Mouse (Mus musculus) embryonic facial prominence, embryonic 10.5 days (tissue): ENCODE data around the gene Gad2. TPM values are rescaled to one million over a fixed set of nuclear protein-coding genes. Genes with fewer than 3 reads are reported as not detected.

Source experiments
- DNase-seq: peaks from one replicate; pipeline ENCODE4 v3.0.0-alpha.2; 2017; ENCODE audit warnings: low spot score
- H3K27ac ChIP-seq: fragments of 300-500 bp; sonication (generic); replicated peaks from 2 replicates; pipeline ENCODE4 v1.5.1; 2016; ENCODE audit warnings: mild to moderate bottlenecking
- H3K27me3 ChIP-seq: fragments of 300-500 bp; sonication (generic); replicated peaks from 2 replicates; pipeline ENCODE4 v1.6.1; 2016; ENCODE audit warnings: low read depth, mild to moderate bottlenecking; ENCODE audit not compliant: poor library complexity, severe bottlenecking
- H3K36me3 ChIP-seq: fragments of 300-500 bp; sonication (generic); replicated peaks from 2 replicates; pipeline ENCODE4 v1.6.1; 2016; ENCODE audit warnings: mild to moderate bottlenecking, moderate library complexity
- H3K4me1 ChIP-seq: fragments of 300-500 bp; sonication (generic); 2 replicates; pipeline ENCODE4 v1.6.1; 2016
- H3K4me3 ChIP-seq: fragments of 300-500 bp; sonication (generic); 2 replicates; pipeline ENCODE4 v1.5.1; 2016; ENCODE audit warnings: mild to moderate bottlenecking, moderate library complexity
- H3K9me3 ChIP-seq: fragments of 300-500 bp; sonication (generic); 2 replicates; pipeline ENCODE4 v1.6.1; 2016; ENCODE audit warnings: mild to moderate bottlenecking
- WGBS: fragments of 180-500 bp; shearing (Covaris S2); methylation state at CpG from one replicate; pipeline ENCODE4 v1.1.7; 2016; 5-methylcytosine and 5-hydroxymethylcytosine counted together
- polyA plus RNA-seq: library from polyadenylated mRNA; unstranded; fragments of >200 nt; fragmentation: Nextera tagmentation; extraction: Ambion mirVana; gene quantifications from 2 replicates; pipeline ENCODE4 v1.2.1, GENCODE M21; 2016

Gad2 gene
- polyA plus RNA-seq, 1 experiment from 2014 or later: 3.4 TPM

- DNase-seq: peak; percentile 50
- Histone ChIP-seq H3K9me3 (no peaks in the 10 kb centered on the region), H3K4me1 (peaks cover 33% of the 10 kb centered on the region), H3K4me3 (peak overlapping the region; percentile 55), H3K27me3 (peaks cover 100% of the 10 kb centered on the region), H3K27ac (peak overlapping the region; percentile 40), H3K36me3 (no peaks in the 10 kb centered on the region)
- WGBS: under 1% methylated on average over 60 of the region's 60 CpGs
These were observed 1.4 kb downstream of the Gad2 start for GRCm38 (mm10) chr2:22623111-22624070.

GRCm38 (mm10) chr2:22624188-22624975 is 2.4 kb downstream of the Gad2 start:
- Histone ChIP-seq H3K4me1 (peaks cover 33% of the 10 kb centered on the region), H3K36me3 (no peaks in the 10 kb centered on the region), H3K9me3 (no peaks in the 10 kb centered on the region), H3K27me3 (peaks cover 98% of the 10 kb centered on the region), H3K4me3 (peak overlapping the region; percentile 55), H3K27ac (no peak overlapping the region)
- 3% methylated on average over 27 of the region's 27 CpGs for WGBS
- peak; percentile 35 for DNase-seq

- 9% methylated on average over 16 of the region's 16 CpGs for WGBS
- Histone ChIP-seq H3K9me3 (no peaks in the 10 kb centered on the region), H3K36me3 (no peaks in the 10 kb centered on the region), H3K4me3 (no peak overlapping the region), H3K27ac (no peak overlapping the region), H3K4me1 (peaks cover 33% of the 10 kb centered on the region), H3K27me3 (peaks cover 88% of the 10 kb centered on the region)
- DNase-seq: peak; percentile 9
These were observed 3.3 kb downstream of the Gad2 start for GRCm38 (mm10) chr2:22625096-22625960.

GRCm38 (mm10) chr2:22627147-22627666 is 5.2 kb downstream of the Gad2 start:
- Histone ChIP-seq H3K4me1 (peaks cover 18% of the 10 kb centered on the region), H3K4me3 (no peak overlapping the region), H3K36me3 (no peaks in the 10 kb centered on the region), H3K27ac (no peak overlapping the region), H3K27me3 (peaks cover 70% of the 10 kb centered on the region), H3K9me3 (no peaks in the 10 kb centered on the region)
- 26% methylated on average over 3 of the region's 3 CpGs for WGBS
- peak; percentile 9 for DNase-seq

- H3K36me3 ChIP-seq: no peaks in the 10 kb centered on the region
- no peak for DNase-seq
- peaks cover 11% of the 10 kb centered on the region for H3K4me1 ChIP-seq
- no peaks in the 10 kb centered on the region for H3K9me3 ChIP-seq
- H3K27ac ChIP-seq: no peak overlapping the region
- 25% methylated on average over 5 of the region's 5 CpGs for WGBS
- no peak overlapping the region for H3K4me3 ChIP-seq
- peaks cover 62% of the 10 kb centered on the region for H3K27me3 ChIP-seq
These were observed 5.9 kb downstream of the Gad2 start for GRCm38 (mm10) chr2:22627819-22628432.

- peak; percentile 25 for DNase-seq
- Histone ChIP-seq H3K4me3 (no peak overlapping the region), H3K4me1 (no peaks in the 10 kb centered on the region), H3K27ac (no peak overlapping the region), H3K9me3 (no peaks in the 10 kb centered on the region), H3K36me3 (no peaks in the 10 kb centered on the region), H3K27me3 (no peaks in the 10 kb centered on the region)
- WGBS: 44% methylated on average over 8 of the region's 8 CpGs
These were observed 12.8 kb downstream of the Gad2 start for GRCm38 (mm10) chr2:22634766-22635165.

- 40% methylated on average over 1 of the region's 1 CpGs for WGBS
- no peaks in the 10 kb centered on the region for H3K4me1 ChIP-seq
- no peak overlapping the region for H3K27ac ChIP-seq
- H3K27me3 ChIP-seq: no peaks in the 10 kb centered on the region
- no peak overlapping the region for H3K4me3 ChIP-seq
- no peak for DNase-seq
- no peaks in the 10 kb centered on the region for H3K9me3 ChIP-seq
- no peaks in the 10 kb centered on the region for H3K36me3 ChIP-seq
These were observed 24.1 kb downstream of the Gad2 start for GRCm38 (mm10) chr2:22646134-22646533.

- Histone ChIP-seq H3K36me3 (no peaks in the 10 kb centered on the region), H3K9me3 (no peaks in the 10 kb centered on the region), H3K27me3 (no peaks in the 10 kb centered on the region), H3K4me3 (no peak overlapping the region), H3K27ac (no peak overlapping the region), H3K4me1 (no peaks in the 10 kb centered on the region)
- no peak for DNase-seq
- WGBS: 88% methylated on average over 1 of the region's 1 CpGs
These were observed 26.4 kb downstream of the Gad2 start for GRCm38 (mm10) chr2:22648394-22648793.

GRCm38 (mm10) chr2:22651826-22652225 is 29.8 kb downstream of the Gad2 start:
- Histone ChIP-seq H3K4me3 (no peak overlapping the region), H3K4me1 (no peaks in the 10 kb centered on the region), H3K27ac (no peak overlapping the region), H3K9me3 (no peaks in the 10 kb centered on the region), H3K36me3 (no peaks in the 10 kb centered on the region), H3K27me3 (no peaks in the 10 kb centered on the region)
- no peak for DNase-seq
- 91% methylated on average over 4 of the region's 4 CpGs for WGBS

- no peak for DNase-seq
- WGBS: 75% methylated on average over 1 of the region's 1 CpGs
- no peaks in the 10 kb centered on the region for H3K4me1 ChIP-seq
- no peak overlapping the region for H3K4me3 ChIP-seq
- H3K27me3 ChIP-seq: no peaks in the 10 kb centered on the region
- no peak overlapping the region for H3K27ac ChIP-seq
- no peaks in the 10 kb centered on the region for H3K36me3 ChIP-seq
- H3K9me3 ChIP-seq: no peaks in the 10 kb centered on the region
These were observed 41.7 kb downstream of the Gad2 start for GRCm38 (mm10) chr2:22663731-22664130.

GRCm38 (mm10) chr2:22670415-22670814 is 48.4 kb downstream of the Gad2 start:
- Histone ChIP-seq H3K27ac (no peak overlapping the region), H3K9me3 (no peaks in the 10 kb centered on the region)
- 81% methylated on average over 2 of the region's 2 CpGs for WGBS

More at GRCm38 (mm10) chr2:22670415-22670814, 48.4 kb downstream of the Gad2 start:
- Histone ChIP-seq H3K27me3 (no peaks in the 10 kb centered on the region), H3K4me1 (no peaks in the 10 kb centered on the region), H3K4me3 (no peak overlapping the region), H3K36me3 (no peaks in the 10 kb centered on the region)
- no peak for DNase-seq
